Mouse (Mus musculus): ENCODE data around the gene Tcap.

GRCm38 (mm10) chr11:98338507-98338961, 45.1 kb upstream of the Tcap start:
- TF ChIP-seq CTCF (conservative IDR thresholded peaks at IDR 0.05; ENCODE audit: insufficient read depth, insufficient read length, low read depth, low read length) (no peak), POLR2A (IDR thresholded peaks at IDR 0.05; ENCODE audit: low read depth, low read length) (no peak)

All from kidney, adult 2 months (tissue).